In genomic region chr16:58521900-58522299, GRCm38 (mm10) we compare ENCODE assay signal across 8 mouse cellular contexts. TPM values are rescaled to one million over a fixed set of nuclear protein-coding genes. Genes with fewer than 3 reads are reported as not detected.
A peak's percentile ranks its signal among the peaks of the same experiment; 100 is the strongest.
DNase-seq lines count a peak whose midpoint lies in the region; ATAC-seq lines count a peak whose summit lies in the region.

No protein-coding gene starts in this region.

- peak overlapping the region; percentile 87; the same call in 1 of the 2 replicates for H3K9ac ChIP-seq in kidney, embryonic 14.5 days (ENCODE audit: low read depth, low read length)
- H3K9ac ChIP-seq in embryonic facial prominence, embryonic 14.5 days (ENCODE audit: low read depth, low read length), result peak overlapping the region; percentile 81; the same call in 1 of the 2 replicates
- peak overlapping the region; percentile 88; the same call in 1 of the 2 replicates for H3K9ac ChIP-seq in hindbrain, embryonic 16.5 days (ENCODE audit: low read depth, low read length)
- peak overlapping the region; percentile 84; the same call in 1 of the 2 replicates for H3K9ac ChIP-seq in midbrain, embryonic 12.5 days (replicated peaks)

- H3K4me1 ChIP-seq in kidney, embryonic 14.5 days (ENCODE audit: control insufficient read depth, insufficient read depth, low read length), result 0 out of 2 replicates have a peak, but pooled peaks cover 3% of the 10 kb centered on the region
- no peaks in the 10 kb centered on the region for H3K4me1 ChIP-seq in embryonic facial prominence, embryonic 14.5 days (ENCODE audit: control insufficient read depth, insufficient read depth, low read length)
- peaks cover 6% of the 10 kb centered on the region; the same call in 1 of the 2 replicates for H3K4me1 ChIP-seq in hindbrain, embryonic 16.5 days (ENCODE audit: control insufficient read depth, insufficient read depth, low read depth, low read length)
- peaks cover 4% of the 10 kb centered on the region; the same call in 1 of the 2 replicates for H3K4me1 ChIP-seq in midbrain, embryonic 12.5 days

- peak overlapping the region; percentile 82 for H3K4me3 ChIP-seq in kidney, embryonic 14.5 days (ENCODE audit: low read length)
- peak overlapping the region; percentile 78 for H3K4me3 ChIP-seq in embryonic facial prominence, embryonic 14.5 days (ENCODE audit: low read depth, low read length)
- H3K4me3 ChIP-seq in hindbrain, embryonic 16.5 days (ENCODE audit: low read length), result peak overlapping the region; percentile 83
- H3K4me3 ChIP-seq in midbrain, embryonic 12.5 days, result peak overlapping the region; percentile 77

- no peak for ATAC-seq in kidney, embryonic 14.5 days (ENCODE audit: low FRiP score, low TSS enrichment)
- ATAC-seq in embryonic facial prominence, embryonic 14.5 days (ENCODE audit: low read depth), result no peak
- no peak for ATAC-seq in hindbrain, embryonic 16.5 days
- no peak for ATAC-seq in midbrain, embryonic 12.5 days (ENCODE audit: low FRiP score, low read depth)
- no peak for ATAC-seq in activated CD4-positive, CD25-positive, alpha-beta regulatory T cell, adult 4 months

- peaks cover 7% of the 10 kb centered on the region; the same call in 1 of the 2 replicates for H3K9me3 ChIP-seq in kidney, embryonic 14.5 days (ENCODE audit: control insufficient read depth, low read length)
- peaks cover 10% of the 10 kb centered on the region for H3K9me3 ChIP-seq in embryonic facial prominence, embryonic 14.5 days (ENCODE audit: control insufficient read depth, low read length)
- no peaks in the 10 kb centered on the region for H3K9me3 ChIP-seq in hindbrain, embryonic 16.5 days (ENCODE audit: control insufficient read depth, low read length)
- H3K9me3 ChIP-seq in midbrain, embryonic 12.5 days, result no peaks in the 10 kb centered on the region

- 23% methylated on average over 7 of the region's 7 CpGs for WGBS in kidney, embryonic 14.5 days
- WGBS in embryonic facial prominence, embryonic 14.5 days, result 42% methylated on average over 7 of the region's 7 CpGs
- WGBS in hindbrain, embryonic 16.5 days, result 40% methylated on average over 7 of the region's 7 CpGs
- WGBS in midbrain, embryonic 12.5 days, result 48% methylated on average over 7 of the region's 7 CpGs

- no peak for DNase-seq in kidney, postnatal 25 days
- no peak for DNase-seq in embryonic facial prominence, embryonic 14.5 days (ENCODE audit: low spot score)
- DNase-seq in layer of hippocampus, adult 11-12 months (ENCODE audit: low spot score), result no peak
- no peak for DNase-seq in natural killer cell, adult 2 months (ENCODE audit: low spot score in 2 of 2)

- no peak overlapping the region for H3K27ac ChIP-seq in kidney, embryonic 14.5 days (ENCODE audit: low read depth, low read length)
- no peak overlapping the region for H3K27ac ChIP-seq in embryonic facial prominence, embryonic 14.5 days (replicated peaks; ENCODE audit: low read depth, low read length)
- no peak overlapping the region for H3K27ac ChIP-seq in hindbrain, embryonic 16.5 days (ENCODE audit: low read depth, low read length)
- H3K27ac ChIP-seq in midbrain, embryonic 12.5 days (replicated peaks), result no peak overlapping the region

- no peaks in the 10 kb centered on the region for H3K36me3 ChIP-seq in kidney, embryonic 14.5 days (ENCODE audit: control insufficient read depth, insufficient read depth, low read length)
- no peaks in the 10 kb centered on the region for H3K36me3 ChIP-seq in embryonic facial prominence, embryonic 14.5 days (ENCODE audit: control insufficient read depth, insufficient read depth, low read length)
- no peaks in the 10 kb centered on the region for H3K36me3 ChIP-seq in hindbrain, embryonic 16.5 days (ENCODE audit: control insufficient read depth, insufficient read depth, low read length)
- no peaks in the 10 kb centered on the region for H3K36me3 ChIP-seq in midbrain, embryonic 12.5 days

- H3K27me3 ChIP-seq in kidney, embryonic 14.5 days (ENCODE audit: control insufficient read depth, insufficient read depth, low read length), result no peaks in the 10 kb centered on the region
- H3K27me3 ChIP-seq in embryonic facial prominence, embryonic 14.5 days (replicated peaks; ENCODE audit: control insufficient read depth, insufficient read depth, low read length), result no peaks in the 10 kb centered on the region
- H3K27me3 ChIP-seq in hindbrain, embryonic 16.5 days (replicated peaks; ENCODE audit: control insufficient read depth, insufficient read depth, low read length), result 0 out of 2 replicates have a peak, but pooled peaks cover 2% of the 10 kb centered on the region
- peaks cover 8% of the 10 kb centered on the region for H3K27me3 ChIP-seq in midbrain, embryonic 12.5 days

- peak overlapping the region; percentile 77 for H3K4me2 ChIP-seq in kidney, embryonic 14.5 days (replicated peaks; ENCODE audit: low read depth, low read length)
- peak overlapping the region; percentile 73 for H3K4me2 ChIP-seq in embryonic facial prominence, embryonic 14.5 days (ENCODE audit: low read depth, low read length)
- peak overlapping the region; percentile 92 for H3K4me2 ChIP-seq in hindbrain, embryonic 16.5 days (ENCODE audit: low read length)
- H3K4me2 ChIP-seq in midbrain, embryonic 12.5 days (replicated peaks), result peak overlapping the region; percentile 94

RNA-seq across cellular contexts. Expression of gene St3gal6, which starts 2.1 kb away (rescaled TPM):
- polyA plus RNA-seq in kidney, embryonic 14.5 days (2014; fragmentation: Nextera tagmentation; extraction: Ambion mirVana), result 46.9 and 56.9 TPM in 2 replicates
- 12.8 and 14.0 TPM in 2 replicates for polyA plus RNA-seq in embryonic facial prominence, embryonic 14.5 days (2014; fragmentation: Nextera tagmentation; extraction: Ambion mirVana)
- polyA plus RNA-seq in hindbrain, embryonic 16.5 days (2015; fragmentation: Nextera tagmentation; extraction: Ambion mirVana), result 17.7 TPM in 2 replicates
- polyA plus RNA-seq in midbrain, embryonic 12.5 days (2016; fragmentation: Nextera tagmentation; extraction: Ambion mirVana), result 11.4 and 12.5 TPM in 2 replicates
- 1 to 10 TPM; 4.6 to 7.4 TPM for polyA plus RNA-seq in activated CD4-positive, CD25-positive, alpha-beta regulatory T cell, adult 4 months (2017; shearing (Covaris generic))
